Mouse (Mus musculus) heart, adult 18-20 months (tissue): ENCODE data around the gene Cdk9. TPM values are rescaled to one million over a fixed set of nuclear protein-coding genes. Genes with fewer than 3 reads are reported as not detected.
A peak's percentile ranks its signal among the peaks of the same experiment; 100 is the strongest.

Source experiments
- DNase-seq, 2 experiments: peaks; one replicate each; pipeline ENCODE4 v3.0.0; 2021 to 2022; ENCODE audit warnings: mixed read lengths in 1 of 2
- total RNA-seq, 2 experiments: library from RNA; stranded (reverse); gene quantifications; 2 replicates each; pipeline ENCODE4 v1.2.3; 2021

Cdk9 gene
- total RNA-seq, 2 experiments from 2014 or later: 22.4 to 24.1 TPM

- DNase-seq: peak in 1 of 2 experiments; percentile 46
Observed at GRCm38 (mm10) chr2:32734480-32734879, 21.6 kb upstream of the Cdk9 start.

GRCm38 (mm10) chr2:32732695-32733094 lies 19.8 kb upstream of the Cdk9 start:
- DNase-seq: peak in 1 of 2 experiments; percentile 69

- DNase-seq: no peak
Observed at GRCm38 (mm10) chr2:32731911-32732310, 19.0 kb upstream of the Cdk9 start.

- no peak for DNase-seq
Observed at GRCm38 (mm10) chr2:32730854-32731253, 18.0 kb upstream of the Cdk9 start.

GRCm38 (mm10) chr2:32729547-32729946 lies 16.7 kb upstream of the Cdk9 start:
- DNase-seq: no peak

GRCm38 (mm10) chr2:32728463-32728862 lies 15.6 kb upstream of the Cdk9 start:
- DNase-seq: peak; percentile 65 to 91

- peak; percentile 98 to 99 for DNase-seq
Observed at GRCm38 (mm10) chr2:32727435-32727834, 14.6 kb upstream of the Cdk9 start.

- DNase-seq: no peak
Observed at GRCm38 (mm10) chr2:32724832-32725790, 12.2 kb upstream of the Cdk9 start.

GRCm38 (mm10) chr2:32724149-32724548 lies 11.3 kb upstream of the Cdk9 start:
- DNase-seq: no peak

- DNase-seq: no peak
Observed at GRCm38 (mm10) chr2:32722581-32722980, 9.7 kb upstream of the Cdk9 start.

- no peak for DNase-seq
Observed at GRCm38 (mm10) chr2:32722046-32722445, 9.2 kb upstream of the Cdk9 start.

- DNase-seq: peak in 1 of 2 experiments; percentile 43
Observed at GRCm38 (mm10) chr2:32720681-32721229, 7.9 kb upstream of the Cdk9 start, which contains the start of gene Sh2d3c. Sh2d3c (plus strand) TSS chr2:32721055.

- no peak for DNase-seq
Observed at GRCm38 (mm10) chr2:32720053-32720452, 7.2 kb upstream of the Cdk9 start.

GRCm38 (mm10) chr2:32718761-32719160 lies 5.9 kb upstream of the Cdk9 start:
- DNase-seq: no peak

GRCm38 (mm10) chr2:32714987-32715425 lies 2.1 kb upstream of the Cdk9 start:
- DNase-seq: peak; percentile 58 to 70

- no peak for DNase-seq
Observed at GRCm38 (mm10) chr2:32714117-32714986, 1.5 kb upstream of the Cdk9 start.

- peak; percentile 97 for DNase-seq
Observed at GRCm38 (mm10) chr2:32712586-32712933, 316 bp downstream of the Cdk9 start.

- DNase-seq: peak; percentile 78 to 85
Observed at GRCm38 (mm10) chr2:32712108-32712551, 746 bp downstream of the Cdk9 start.

- DNase-seq: no peak
Observed at GRCm38 (mm10) chr2:32711301-32712056, 1.4 kb downstream of the Cdk9 start.

GRCm38 (mm10) chr2:32710425-32710824 lies 2.5 kb downstream of the Cdk9 start:
- DNase-seq: no peak

- no peak for DNase-seq
Observed at GRCm38 (mm10) chr2:32709521-32710137, 3.2 kb downstream of the Cdk9 start.
